Comparison of ENCODE assay signal across 18 mouse cellular contexts in the genomic region with DNA sequence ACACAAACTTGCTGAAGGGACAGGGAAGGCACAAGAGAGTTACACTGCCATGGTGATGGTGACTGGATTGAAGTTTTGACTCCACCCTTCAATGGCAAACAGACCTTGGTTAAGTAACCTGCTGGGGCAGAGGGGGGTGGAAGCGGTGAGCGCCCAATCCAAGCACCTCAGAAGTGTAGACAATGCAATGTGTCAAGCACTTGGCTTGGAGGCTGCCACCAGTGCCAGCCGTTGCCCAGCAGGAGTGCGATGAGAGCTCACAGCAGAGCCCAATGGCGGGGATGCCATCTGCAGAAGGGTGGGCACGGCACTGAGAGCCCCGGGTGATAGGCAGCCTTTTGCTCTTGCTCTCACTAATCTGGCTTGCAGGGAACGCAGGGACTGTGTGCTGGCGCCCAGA. TPM values are rescaled to one million over a fixed set of nuclear protein-coding genes. Genes with fewer than 3 reads are reported as not detected.
A peak's percentile ranks its signal among the peaks of the same experiment; 100 is the strongest.
DNase-seq lines count a peak whose midpoint lies in the region; TF ChIP-seq lines count a peak whose summit lies in the region.
"Had no signal": no experiment of that assay in that cellular context is flagged by ENCODE, and none has a peak within 500 bp of the region (broad histone marks: within the 10 kb centered on the region; RNA-seq: fewer than 3 reads in every experiment).

No protein-coding gene starts in this region.

- 70% methylated on average over 9 of the region's 9 CpGs for WGBS in lung, adult 2 months
- 88% methylated on average over 9 of the region's 9 CpGs for WGBS in midbrain, embryonic 10.5 days

- no peaks in the 10 kb centered on the region for H3K36me3 ChIP-seq in midbrain, embryonic 10.5 days
- H3K36me3 ChIP-seq: limb, embryonic 15.5 days; midbrain, embryonic 15.5 days had no signal

- no peak overlapping the region for H3K27ac ChIP-seq in midbrain, embryonic 10.5 days (replicated peaks)
- H3K27ac ChIP-seq: limb, embryonic 15.5 days; midbrain, embryonic 15.5 days; stomach, postnatal 0 days had no signal

- no peak overlapping the region for H3K4me3 ChIP-seq in lung, adult 2 months (replicated peaks; ENCODE audit: extremely low read depth, low read depth, low read length)
- no peak overlapping the region for H3K4me3 ChIP-seq in midbrain, embryonic 10.5 days
- H3K4me3 ChIP-seq: midbrain, embryonic 15.5 days had no signal

- no peak for TF ChIP-seq POLR2A in lung, adult 2 months (IDR thresholded peaks at IDR 0.05; ENCODE audit: borderline replicate concordance, extremely low read depth, low read depth, low read length)

- peaks cover 4% of the 10 kb centered on the region; the same call in 1 of the 2 replicates for H3K4me1 ChIP-seq in lung, adult 2 months (ENCODE audit: control insufficient read depth, insufficient read depth, low read length)
- peaks cover 29% of the 10 kb centered on the region for H3K4me1 ChIP-seq in midbrain, embryonic 10.5 days

- DNase-seq in cerebellum, adult 11-12 months = peak; percentile 42
- no peak for DNase-seq in cerebellum, adult 9-10 months
- peak; percentile 95 for DNase-seq in heart, adult 11 months
- DNase-seq in heart, postnatal 36 days = no peak
- DNase-seq in lung, adult 2 months = peak; percentile 34
- DNase-seq in lung, postnatal 14 days = no peak
- no peak for DNase-seq in kidney, postnatal 4 days
- DNase-seq in midbrain, embryonic 10.5 days (ENCODE audit: low spot score) = no peak
- DNase-seq: embryo, embryonic 11 days; kidney, adult 18-20 months; kidney, postnatal 25 days; layer of hippocampus, postnatal 36 days; spleen, adult 18-20 months; thymus, postnatal 36 days had no signal

- TF ChIP-seq CTCF in lung, adult 2 months (IDR thresholded peaks at IDR 0.05; ENCODE audit: insufficient read depth, low read length) = no peak

- peaks cover 73% of the 10 kb centered on the region for H3K27me3 ChIP-seq in midbrain, embryonic 10.5 days (ENCODE audit: low read depth, poor library complexity, severe bottlenecking)
- H3K27me3 ChIP-seq: Patski had no signal

- no peaks in the 10 kb centered on the region for H3K9me3 ChIP-seq in midbrain, embryonic 10.5 days (replicated peaks)
- H3K9me3 ChIP-seq: limb, embryonic 15.5 days; midbrain, embryonic 15.5 days had no signal

- intact Hi-C loops in heart, postnatal 36 days (cut with DNase I) = no loop called here

RNA-seq across cellular contexts. Expression of gene Spsb1, which starts 2.6 kb away (rescaled TPM):
- total RNA-seq in heart, postnatal 36 days (2021) = 10 to 100 TPM; 35.1 to 37.7 TPM
- polyA plus RNA-seq in lung, adult 2 months (2012; rRNA removed) = 20.2 and 23.4 TPM in 2 replicates
- polyA plus RNA-seq in midbrain, embryonic 10.5 days (2016; fragmentation: Nextera tagmentation; extraction: Ambion mirVana) = 8.3 and 8.7 TPM in 2 replicates

RNA-seq across cellular contexts. Expression of gene H6pd, which starts 56.6 kb away (rescaled TPM):
- total RNA-seq in heart, postnatal 36 days (2021) = 10 to 100 TPM; 45.0 to 45.7 TPM
- polyA plus RNA-seq in lung, adult 2 months (2012; rRNA removed) = 148 and 171 TPM in 2 replicates
- 3.7 and 4.0 TPM in 2 replicates for polyA plus RNA-seq in midbrain, embryonic 10.5 days (2016; fragmentation: Nextera tagmentation; extraction: Ambion mirVana)

Comparison
In these comparisons a context has a peak if more than half of its experiments do, and no peak if none do; other contexts are left out.
1. DNase-seq: peak in cerebellum, adult 11-12 months (single experiment), heart, adult 11 months (single experiment) and lung, adult 2 months (single experiment); none in cerebellum, adult 9-10 months (single experiment), heart, postnatal 36 days (0 of 2), lung, postnatal 14 days (single experiment), kidney, postnatal 4 days (0 of 2) and midbrain, embryonic 10.5 days (single experiment).
2. RNA of gene H6pd, which starts 56.6 kb away (polyA plus RNA-seq): 148 to 171 TPM in lung, adult 2 months; 3.7 to 4.0 TPM in midbrain, embryonic 10.5 days; every median in the first group is over 10 times any median in the second.